Mouse (Mus musculus) MEL (cell line): Measurements from ENCODE around the gene Ptpru. TPM values are rescaled to one million over a fixed set of nuclear protein-coding genes. Genes with fewer than 3 reads are reported as not detected.

Experiments used
- DNase-seq: peaks from one replicate; pipeline ENCODE4 v3.0.0; 2011; ENCODE audit warnings: low read depth, low spot score
- H3K27ac ChIP-seq: 2 replicates; pipeline ENCODE4 v1.5.1; 2012; ENCODE audit warnings: low read depth, mild to moderate bottlenecking, control low read depth, low read length, moderate library complexity; ENCODE audit not compliant: control insufficient read depth
- H3K27me3 ChIP-seq, 2 experiments: fragments of 150-350 bp in 1 of 2; sonication (generic) in 1 of 2; 2 replicates each; pipeline ENCODE4 v1.6.1; 2012; ENCODE audit warnings: low read length in 2 of 2, mild to moderate bottlenecking in 2 of 2, improper control_type of control experiment in 1 of 2, moderate library complexity in 1 of 2; ENCODE audit not compliant: insufficient read depth in 2 of 2, control insufficient read depth in 1 of 2
- H3K36me3 ChIP-seq, 2 experiments: 2 replicates each; pipeline ENCODE4 v1.6.1; 2012 to 2014; ENCODE audit warnings: low read length in 2 of 2, improper control_type of control experiment in 1 of 2, inconsistent platforms in 1 of 2, mild to moderate bottlenecking in 1 of 2; ENCODE audit not compliant: insufficient read depth in 2 of 2, control insufficient read depth in 1 of 2
- H3K4me1 ChIP-seq, 2 experiments: fragments of 150-350 bp in 1 of 2; sonication (generic) in 1 of 2; 2 replicates each; pipeline ENCODE4 v1.6.1; 2012; ENCODE audit warnings: low read length in 2 of 2, improper control_type of control experiment in 1 of 2, mild to moderate bottlenecking in 1 of 2; ENCODE audit not compliant: insufficient read depth in 2 of 2, control insufficient read depth in 1 of 2
- H3K4me3 ChIP-seq, 2 experiments: fragments of 150-350 bp in 1 of 2; sonication (generic) in 1 of 2; 2 replicates each; pipeline ENCODE4 v1.5.1; 2012; ENCODE audit warnings: low read depth in 2 of 2, low read length in 2 of 2, mild to moderate bottlenecking in 2 of 2, moderate library complexity in 2 of 2, control low read depth in 1 of 2, improper control_type of control experiment in 1 of 2; ENCODE audit not compliant: control insufficient read depth in 1 of 2, insufficient read depth in 1 of 2
- H3K79me2 ChIP-seq: 2 replicates; pipeline ENCODE4 v1.6.1; 2012; ENCODE audit warnings: mild to moderate bottlenecking, low read length, moderate library complexity; ENCODE audit not compliant: control insufficient read depth, poor library complexity, insufficient read depth
- H3K9ac ChIP-seq: 2 replicates; pipeline ENCODE4 v1.6.1; 2012; ENCODE audit warnings: low read depth, mild to moderate bottlenecking, control low read depth, low read length, moderate library complexity; ENCODE audit not compliant: control insufficient read depth, poor library complexity, severe bottlenecking
- H3K9me3 ChIP-seq: fragments of 150-350 bp; sonication (generic); replicated peaks from 2 replicates; pipeline ENCODE4 v1.6.1; 2012; ENCODE audit warnings: mild to moderate bottlenecking, low read length, improper control_type of control experiment, moderate library complexity; ENCODE audit not compliant: insufficient read depth
- CTCF ChIP-seq, 3 experiments: IDR thresholded peaks in 2 of 3; conservative IDR thresholded peaks in 1 of 3; 2 replicates each; pipeline ENCODE4 v1.5.1; 2011 to 2012; ENCODE audit warnings: low read length in 3 of 3, low read depth in 2 of 3, mild to moderate bottlenecking in 2 of 3, improper control_type of control experiment in 1 of 3, inconsistent platforms in 1 of 3, mixed read lengths in 1 of 3, moderate library complexity in 1 of 3; ENCODE audit not compliant: control insufficient read depth in 1 of 3, insufficient read depth in 1 of 3, poor library complexity in 1 of 3, severe bottlenecking in 1 of 3
- ELF1 ChIP-seq: IDR thresholded peaks from 2 replicates; pipeline ENCODE4 v1.6.1; 2014; ENCODE audit warnings: low read depth, mild to moderate bottlenecking, inconsistent platforms, low read length, improper control_type of control experiment, moderate library complexity
- EP300 ChIP-seq, 2 experiments: IDR thresholded peaks; 2 replicates each; pipeline ENCODE4 v1.6.1; 2011; ENCODE audit warnings: improper control_type of control experiment in 2 of 2, low read length in 2 of 2, low read depth in 1 of 2, mild to moderate bottlenecking in 1 of 2
- JUND ChIP-seq: IDR thresholded peaks from 2 replicates; pipeline ENCODE4 v1.6.1; 2011; ENCODE audit warnings: low read depth, mild to moderate bottlenecking, improper control_type of control experiment, low read length
- MAFK ChIP-seq: IDR thresholded peaks from 2 replicates; pipeline ENCODE4 v1.6.1; 2011; ENCODE audit warnings: low read depth, mild to moderate bottlenecking, low read length, improper control_type of control experiment, borderline replicate concordance
- MAX ChIP-seq: IDR thresholded peaks from 2 replicates; pipeline ENCODE4 v1.6.1; 2011; ENCODE audit warnings: low read length, improper control_type of control experiment
- MEF2A ChIP-seq: IDR thresholded peaks from 2 replicates; pipeline ENCODE4 v1.6.1; 2014; ENCODE audit warnings: low read depth, mild to moderate bottlenecking, inconsistent platforms, low read length, improper control_type of control experiment; ENCODE audit not compliant: poor library complexity, insufficient replicate concordance, severe bottlenecking; ENCODE audit errors: extremely low read depth
- MXI1 ChIP-seq: IDR thresholded peaks from 2 replicates; pipeline ENCODE4 v1.6.1; 2011; ENCODE audit warnings: mild to moderate bottlenecking, low read depth, low read length, improper control_type of control experiment
- NRF1 ChIP-seq: IDR thresholded peaks from 2 replicates; pipeline ENCODE4 v1.6.1; 2014; ENCODE audit warnings: low read depth, mild to moderate bottlenecking, inconsistent platforms, low read length, improper control_type of control experiment, moderate library complexity; ENCODE audit not compliant: poor library complexity, insufficient read depth, severe bottlenecking
- POLR2AphosphoS5 ChIP-seq: IDR thresholded peaks from 2 replicates; pipeline ENCODE4 v1.6.1; 2012; ENCODE audit warnings: low read depth, borderline replicate concordance, mild to moderate bottlenecking, inconsistent platforms, low read length, moderate library complexity, mixed read lengths
- SIN3A ChIP-seq: IDR thresholded peaks from 2 replicates; pipeline ENCODE4 v1.6.1; 2012; ENCODE audit warnings: low read length, improper control_type of control experiment, inconsistent platforms
- ZC3H11A ChIP-seq: IDR thresholded peaks from 2 replicates; pipeline ENCODE4 v1.6.1; 2012; ENCODE audit warnings: low read depth, mild to moderate bottlenecking, inconsistent platforms, low read length, improper control_type of control experiment
- ZNF384 ChIP-seq: IDR thresholded peaks from 2 replicates; pipeline ENCODE4 v1.6.1; 2012; ENCODE audit warnings: low read depth, mild to moderate bottlenecking, inconsistent platforms, low read length, improper control_type of control experiment
- polyA plus RNA-seq, 2 experiments: library from polyadenylated mRNA; stranded (reverse) in 1 of 2; unstranded in 1 of 2; fragments of >175 nt in 1 of 2; fragments of >200 nt in 1 of 2; gene quantifications; 2 replicates each; pipeline versions ENCODE4 v1.2.1 to v1.2.4; 2012; ENCODE audit warnings: low replicate concordance in 2 of 2, low read depth in 1 of 2; ENCODE audit not compliant: insufficient read length in 2 of 2, insufficient read depth in 1 of 2, missing spikeins in 1 of 2
- total RNA-seq: library from RNA; depleted of rRNA; stranded (reverse); fragments of 300-350 nt; gene quantifications from 2 replicates; pipeline ENCODE4 v1.2.3, GENCODE M21; 2012; rRNA removed

Ptpru gene
- total and polyA plus RNA-seq, 3 experiments: 3.4 to 6.8 TPM; not detected in 1

GRCm38 (mm10) chr4:131719151-131719550 lies 118.9 kb downstream of the Ptpru start:
- Histone ChIP-seq H3K27me3 (no peaks in the 10 kb centered on the region; a peak in 1 of 4 replicates), H3K27ac (no peak overlapping the region), H3K79me2 (no peaks in the 10 kb centered on the region), H3K4me3 (no peak overlapping the region), H3K4me1 (no peaks in the 10 kb centered on the region), H3K9ac (no peak overlapping the region), H3K9me3 (no peaks in the 10 kb centered on the region), H3K36me3 (no peaks in the 10 kb centered on the region)
- TF ChIP-seq ELF1 (no peak), MXI1 (no peak), JUND (no peak), MAFK (no peak), MAX (no peak), CTCF (IDR thresholded peaks at IDR 0.05 in 2 of 3, conservative IDR thresholded peaks at IDR 0.05 in 1 of 3; ENCODE audit: control insufficient read depth in 1 of 3, insufficient read depth in 1 of 3, low read depth in 2 of 3, low read length in 3 of 3, poor library complexity in 1 of 3, severe bottlenecking in 1 of 3) (no peak), ZC3H11A (no peak), POLR2AphosphoS5 (no peak), SIN3A (no peak), NRF1 (no peak), ZNF384 (no peak), EP300 (IDR thresholded peaks at IDR 0.05; ENCODE audit: low read depth in 1 of 2, low read length in 2 of 2) (no peak), MEF2A (no peak)
- no peak for DNase-seq

Other genes starting within 250 kb of the Ptpru start
- 71.5 and 92.1 TPM in 2 replicates for gene Mecr, start 5.2 kb upstream of the Ptpru start, total RNA-seq
- 100 to 1,000 TPM in 1 of 2 experiments, not detected in 1; 137 TPM for gene Mecr, start 5.2 kb upstream of the Ptpru start, polyA plus RNA-seq
- 53.7 and 60.2 TPM in 2 replicates for gene Srsf4, start 35.3 kb upstream of the Ptpru start, total RNA-seq
- 100 to 1,000 TPM in 1 of 2 experiments, not detected in 1; 163 TPM for gene Srsf4, start 35.3 kb upstream of the Ptpru start, polyA plus RNA-seq
- not detected in 2 replicates for gene Tmem200b, start 83.5 kb upstream of the Ptpru start, total RNA-seq
- gene Tmem200b, start 83.5 kb upstream of the Ptpru start, polyA plus RNA-seq: not detected
- 0.29 and 0.46 TPM in 2 replicates for gene Gm10300, start 236.4 kb upstream of the Ptpru start, total RNA-seq
- under 1 TPM in 1 of 2 experiments, not detected in 1; 0.18 TPM for gene Gm10300, start 236.4 kb upstream of the Ptpru start, polyA plus RNA-seq
- 36.5 and 41.9 TPM in 2 replicates for gene Epb41, start 237.0 kb upstream of the Ptpru start, total RNA-seq
- 100 to 1,000 TPM in 1 of 2 experiments, 10 to 100 TPM in 1; 44.3 to 115 TPM for gene Epb41, start 237.0 kb upstream of the Ptpru start, polyA plus RNA-seq